ENCODE assay signal across 7 mouse cellular contexts in the genomic region with DNA sequence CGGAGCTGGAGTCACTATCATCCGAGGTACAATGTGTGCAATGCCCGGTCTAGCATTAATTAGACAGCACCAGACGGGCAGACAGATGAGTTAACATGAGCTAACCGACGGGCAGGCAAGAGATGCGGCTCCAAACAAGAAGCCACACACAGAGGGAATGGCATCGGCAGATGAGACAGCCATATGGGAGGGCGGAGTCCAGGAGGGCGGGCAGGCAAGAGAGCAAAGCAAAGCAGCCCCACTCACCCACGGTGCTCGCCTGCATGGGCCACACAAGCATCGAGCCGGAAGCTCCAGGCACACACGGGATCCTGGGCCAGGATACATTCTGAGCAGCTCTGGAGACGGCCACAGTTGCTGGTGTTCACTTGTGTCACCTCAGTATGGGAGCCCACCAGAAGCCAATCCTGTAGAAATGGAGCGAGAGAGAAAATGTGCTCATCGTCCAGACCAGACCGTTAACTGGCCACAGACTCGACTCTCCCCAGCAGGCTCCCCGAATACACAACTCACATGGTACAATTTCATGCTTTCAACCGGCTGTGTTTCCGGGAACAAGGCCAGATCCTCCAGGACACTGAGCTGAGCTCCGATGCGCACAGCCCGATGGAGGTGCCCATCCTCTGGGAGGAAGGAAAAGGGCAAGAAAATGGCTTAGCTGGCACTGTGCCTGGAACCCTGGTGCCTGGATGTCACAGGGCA. TPM values are rescaled to one million over a fixed set of nuclear protein-coding genes. Genes with fewer than 3 reads are reported as not detected.
DNase-seq lines count a peak whose midpoint lies in the region; ATAC-seq and TF ChIP-seq lines count a peak whose summit lies in the region.

No protein-coding gene starts in this region.

- no peaks in the 10 kb centered on the region for H3K4me1 ChIP-seq in intestine, embryonic 15.5 days (replicated peaks)
- H3K4me1 ChIP-seq in midbrain, embryonic 15.5 days, result no peaks in the 10 kb centered on the region

- DNase-seq in brain, embryonic 14.5 days (ENCODE audit: low read depth), result peak; percentile 84
- peak; percentile 95 for DNase-seq in cerebellum, adult 11-12 months
- DNase-seq in natural killer cell, adult 2 months (ENCODE audit: low spot score in 2 of 2), result no peak
- no peak for DNase-seq in thymus, adult 18-20 months
- no peak for DNase-seq in thymus, postnatal 10 days (ENCODE audit: low spot score in 2 of 2)

- H3K9ac ChIP-seq in intestine, embryonic 15.5 days, result no peak overlapping the region
- H3K9ac ChIP-seq in midbrain, embryonic 15.5 days, result no peak overlapping the region

- no peak for TF ChIP-seq CTCF in brain, embryonic 14.5 days (IDR thresholded peaks at IDR 0.05; ENCODE audit: borderline replicate concordance, extremely low read depth, insufficient read depth, insufficient read length)

- no peak overlapping the region for H3K4me3 ChIP-seq in intestine, embryonic 15.5 days (replicated peaks)
- H3K4me3 ChIP-seq in midbrain, embryonic 15.5 days, result no peak overlapping the region

- no peaks in the 10 kb centered on the region for H3K36me3 ChIP-seq in intestine, embryonic 15.5 days
- peaks cover 14% of the 10 kb centered on the region; the same call in 1 of the 2 replicates for H3K36me3 ChIP-seq in midbrain, embryonic 15.5 days (replicated peaks)

- H3K4me2 ChIP-seq in intestine, embryonic 15.5 days (replicated peaks), result no peak overlapping the region
- H3K4me2 ChIP-seq in midbrain, embryonic 15.5 days, result no peak overlapping the region

- 0 out of 2 replicates have a peak, but pooled peaks have one; percentile 50 for ATAC-seq in intestine, embryonic 15.5 days
- peak; percentile 25; the same call in 1 of the 2 replicates for ATAC-seq in midbrain, embryonic 15.5 days (replicated peaks)

- no peak overlapping the region for H3K27ac ChIP-seq in intestine, embryonic 15.5 days
- H3K27ac ChIP-seq in midbrain, embryonic 15.5 days, result no peak overlapping the region

- WGBS in intestine, embryonic 15.5 days, result 74% methylated on average over 26 of the region's 26 CpGs
- 70% methylated on average over 26 of the region's 26 CpGs for WGBS in midbrain, embryonic 15.5 days

- TF ChIP-seq POLR2A in brain, embryonic 14.5 days (IDR thresholded peaks at IDR 0.05; ENCODE audit: borderline replicate concordance, extremely low read depth, insufficient read depth, insufficient read length, poor library complexity, severe bottlenecking), result no peak

- H3K9me3 ChIP-seq in intestine, embryonic 15.5 days, result no peaks in the 10 kb centered on the region
- H3K9me3 ChIP-seq in midbrain, embryonic 15.5 days, result no peaks in the 10 kb centered on the region

- no peaks in the 10 kb centered on the region for H3K27me3 ChIP-seq in intestine, embryonic 15.5 days (replicated peaks)
- H3K27me3 ChIP-seq in midbrain, embryonic 15.5 days (replicated peaks), result no peaks in the 10 kb centered on the region

RNA-seq across cellular contexts. Expression of a gene that starts 22.3 kb away (rescaled TPM):
- polyA plus RNA-seq in brain, embryonic 14.5 days (2012; rRNA removed), result 21.3 and 23.9 TPM in 2 replicates
- 1.5 and 1.7 TPM in 2 replicates for polyA plus RNA-seq in intestine, embryonic 15.5 days (2015; fragmentation: Nextera tagmentation; extraction: Ambion mirVana)
- polyA plus RNA-seq in midbrain, embryonic 15.5 days (2015; fragmentation: Nextera tagmentation; extraction: Ambion mirVana), result 20.3 and 21.7 TPM in 2 replicates

RNA-seq across cellular contexts. Expression of a gene that starts 29.5 kb away (rescaled TPM):
- polyA plus RNA-seq in brain, embryonic 14.5 days (2012; rRNA removed), result 0.05 and 0.15 TPM in 2 replicates
- polyA plus RNA-seq in intestine, embryonic 15.5 days (2015; fragmentation: Nextera tagmentation; extraction: Ambion mirVana), result 0.26 and 0.78 TPM in 2 replicates
- polyA plus RNA-seq in midbrain, embryonic 15.5 days (2015; fragmentation: Nextera tagmentation; extraction: Ambion mirVana), result 0.22 TPM in 1 of 2 replicates, not detected in the other

Comparison
In these comparisons a context has a peak if more than half of its experiments do, and no peak if none do; other contexts are left out.
1. DNase-seq: peak in brain, embryonic 14.5 days (single experiment) and cerebellum, adult 11-12 months (single experiment); none in natural killer cell, adult 2 months (0 of 2), thymus, adult 18-20 months (0 of 2) and thymus, postnatal 10 days (0 of 2).